Mouse (Mus musculus) megakaryocyte, embryonic 14.5 days (primary cell): ENCODE data around the gene Chadl.

Source experiments
- FLI1 ChIP-seq: IDR thresholded peaks from 2 replicates; pipeline ENCODE4 v1.6.1; 2012; ENCODE audit warnings: low read length, inconsistent platforms, mixed read lengths
- GATA1 ChIP-seq: IDR thresholded peaks from 3 replicates; pipeline ENCODE4 v1.6.1; 2012; ENCODE audit warnings: mixed read lengths, low read length, inconsistent platforms, borderline replicate concordance

GRCm38 (mm10) chr15:81739296-81739695 lies 42.2 kb upstream of the Chadl start:
- TF ChIP-seq GATA1 (no peak), FLI1 (no peak)
